Mouse (Mus musculus): Measurements from ENCODE around the gene Gga1.

Gga1 gene

DNA sequence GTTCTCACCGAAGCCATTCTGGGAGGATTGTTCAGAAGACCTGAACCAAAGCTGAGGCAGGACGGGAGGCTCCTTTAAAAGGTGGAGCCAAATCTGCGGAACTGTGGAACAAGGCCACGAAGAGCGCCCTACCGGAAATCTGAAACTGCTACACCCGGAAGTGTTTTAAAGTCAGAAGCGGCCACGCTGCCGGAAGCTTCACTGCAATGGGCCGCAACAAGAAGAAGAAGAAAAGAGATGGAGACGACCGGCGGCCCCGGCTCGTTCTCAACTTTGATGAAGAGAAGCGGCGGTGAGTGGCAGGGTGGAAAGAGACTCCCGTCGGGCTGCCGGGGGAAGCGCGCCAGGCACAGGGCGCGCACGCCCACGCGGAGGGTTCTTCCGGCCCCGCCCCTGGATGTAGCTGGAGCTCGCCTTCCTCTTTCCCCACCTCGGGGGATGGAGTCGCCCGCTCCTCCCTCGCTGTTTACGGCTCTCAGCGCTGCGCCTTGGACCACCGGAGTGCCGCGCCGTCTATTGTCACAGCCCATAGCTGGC is 57.9 kb downstream of the Gga1 start, which contains the start of gene Nol12:
Gene Nol12, plus strand, starts transcription at position 150 of the 537 bp plus-strand sequence.
- in situ Hi-C loops (cut with MboI, MseI): no loop called here

DNA sequence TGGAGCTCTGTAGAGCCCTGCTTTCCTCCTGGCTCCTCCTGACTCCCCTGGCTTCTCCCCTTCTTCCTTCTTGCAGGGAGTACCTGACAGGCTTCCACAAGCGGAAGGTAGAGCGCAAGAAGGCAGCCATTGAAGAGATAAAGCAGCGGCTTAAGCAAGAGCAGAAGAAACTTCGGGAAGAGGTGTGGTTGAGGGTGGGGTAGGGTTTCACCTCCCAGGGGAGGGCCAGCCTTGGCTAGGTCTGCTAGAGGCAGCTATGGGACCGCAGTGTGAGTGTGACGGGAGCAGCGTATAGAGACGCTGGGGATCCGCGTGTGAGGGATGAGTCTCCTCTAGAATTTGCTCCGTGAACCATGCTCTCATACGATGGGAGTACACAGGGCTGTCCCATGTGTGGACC is 59.4 kb downstream of the Gga1 start:
- in situ Hi-C loops (cut with MboI, MseI): no loop called here

- in situ Hi-C loops (cut with MboI, MseI): no loop called here
Measured at GRCm38 (mm10) chr15:78937311-78937710, 60.3 kb downstream of the Gga1 start.

- in situ Hi-C loops (cut with MboI, MseI): no loop called here
Measured at GRCm38 (mm10) chr15:78937963-78938362, 61.0 kb downstream of the Gga1 start.

DNA sequence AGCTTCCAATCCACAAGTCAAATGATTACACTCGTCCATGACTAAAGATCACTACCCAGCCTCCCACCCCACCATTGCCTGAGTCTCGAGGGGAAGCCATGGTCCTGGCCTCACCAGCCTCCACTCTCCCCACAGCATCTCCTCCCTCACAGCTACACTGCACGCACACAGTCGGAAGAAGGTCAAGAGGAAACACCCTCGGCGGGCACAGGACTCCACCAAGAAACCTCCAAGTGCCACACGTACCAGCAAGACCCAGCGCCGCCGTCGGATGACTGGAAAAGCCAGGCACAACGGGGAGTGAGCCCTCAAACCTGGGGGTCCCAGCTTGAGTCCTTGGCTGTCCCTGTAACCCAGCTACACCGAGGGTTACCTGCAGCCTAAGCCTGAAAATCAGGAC is 63.3 kb downstream of the Gga1 start:
- in situ Hi-C loops (cut with MboI, MseI): no loop called here

GRCm38 (mm10) chr15:78942663-78943062 is 65.7 kb downstream of the Gga1 start:
- in situ Hi-C loops (cut with MboI, MseI): no loop called here
